Mouse (Mus musculus) megakaryocyte-erythroid progenitor cell, adult 5-6 weeks (primary cell): ENCODE data around the gene Gnb1. TPM values are rescaled to one million over a fixed set of nuclear protein-coding genes. Genes with fewer than 3 reads are reported as not detected.
A peak's percentile ranks its signal among the peaks of the same experiment; 100 is the strongest.
"Not testable (repeated sequence)": the region's sequence is repeated elsewhere in the genome, so short reads cannot be mapped to it uniquely, and the experiment has no call there.

Experiments
- ATAC-seq: replicated peaks from 2 replicates; pipeline ENCODE4 v1.8.0; 2016; ENCODE audit warnings: mild to moderate bottlenecking, inconsistent platforms; ENCODE audit not compliant: severe bottlenecking, poor library complexity, low FRiP score, low TSS enrichment
- total RNA-seq, 2 experiments: library from RNA; stranded (forward) in 1 of 2; stranded (reverse) in 1 of 2; fragments of 200-1000, 215-1000 nt in 1 of 2; fragments of >200 nt in 1 of 2; fragmentation: Nextera tagmentation in 1 of 2; gene quantifications; 2 replicates each; pipeline ENCODE4 v1.2.3; 2014 to 2017

The Gnb1 gene
- total RNA-seq (2014; fragmentation: Nextera tagmentation) (219 and 229 TPM in 2 replicates), total RNA-seq (2017) (109 and 158 TPM in 2 replicates)

- ATAC-seq: peak; percentile 27; the same call in 1 of the 2 replicates
These were observed at the start of gene Gnb1 for GRCm38 (mm10) chr4:155490990-155491504. TSS of gene Gnb1 (plus strand) at chr4:155491361.

GRCm38 (mm10) chr4:155442808-155443207 is 48.4 kb upstream of the Gnb1 start:
- ATAC-seq: no peak

DNA sequence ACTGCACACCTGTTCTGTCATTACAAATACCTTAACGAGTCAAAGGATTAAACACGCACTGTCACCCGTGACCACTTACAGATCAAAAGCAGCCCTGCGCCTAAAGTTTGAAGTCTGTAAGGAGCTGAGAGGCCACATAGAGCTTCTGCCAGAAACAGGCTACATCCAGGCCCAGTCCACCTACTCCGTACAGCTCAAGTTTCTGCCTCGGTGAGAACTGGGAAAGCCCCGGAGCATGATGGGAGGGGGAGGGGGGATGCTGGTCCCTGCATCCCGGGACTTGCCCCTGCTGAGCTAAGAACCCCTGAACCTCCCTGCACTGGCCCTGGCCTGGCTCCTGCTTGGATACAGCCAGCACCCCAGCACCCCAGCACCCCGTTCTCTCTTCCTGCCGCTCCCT is 39.6 kb upstream of the Gnb1 start:
- no peak for ATAC-seq

- no peak for ATAC-seq
These were observed 32.6 kb upstream of the Gnb1 start for GRCm38 (mm10) chr4:155458575-155458974.

DNA sequence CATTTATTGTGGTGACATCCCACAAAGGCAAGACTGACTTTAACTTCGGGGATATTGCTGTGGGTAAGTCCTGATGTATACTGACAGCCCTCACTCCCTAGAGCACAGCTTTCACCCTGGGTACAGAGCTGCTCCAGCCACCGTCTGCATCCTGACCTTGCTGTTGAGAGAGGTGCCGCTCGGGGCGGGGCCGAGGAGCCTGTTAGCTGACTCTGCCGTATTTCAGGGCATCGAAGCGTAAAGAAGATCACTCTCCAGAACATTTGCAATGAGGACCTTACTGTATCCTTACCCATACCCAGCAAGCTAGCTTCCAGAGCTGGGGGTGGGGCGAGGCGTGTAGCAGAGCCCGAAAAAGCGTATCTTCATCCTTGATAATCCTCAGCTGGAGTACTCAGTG is 28.1 kb upstream of the Gnb1 start:
- no peak for ATAC-seq

DNA sequence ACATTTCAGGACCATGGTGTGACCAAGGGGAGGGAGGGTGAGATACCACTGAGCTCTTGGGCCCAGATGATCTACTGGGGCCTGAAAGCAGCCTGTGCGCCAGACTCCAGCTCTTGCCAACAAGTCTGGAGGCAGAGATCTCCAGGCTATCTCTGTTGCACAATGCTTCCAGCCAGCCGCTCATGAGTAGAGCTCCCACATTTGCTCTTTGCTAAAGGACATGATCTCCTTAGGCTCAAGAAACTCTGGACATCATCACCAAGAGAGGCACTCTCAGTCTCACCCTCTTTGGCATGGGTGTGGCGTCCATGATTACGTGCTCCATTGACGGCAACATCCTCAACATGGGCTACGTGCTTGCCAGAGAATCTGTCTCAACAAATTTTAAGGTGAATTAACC is 27.6 kb upstream of the Gnb1 start:
- ATAC-seq: no peak

GRCm38 (mm10) chr4:155464061-155464460 is 27.1 kb upstream of the Gnb1 start:
- ATAC-seq: no peak

GRCm38 (mm10) chr4:155465607-155466006 is 25.6 kb upstream of the Gnb1 start:
- no peak for ATAC-seq

- ATAC-seq: no peak
These were observed 25.1 kb upstream of the Gnb1 start for GRCm38 (mm10) chr4:155466080-155466479.

DNA sequence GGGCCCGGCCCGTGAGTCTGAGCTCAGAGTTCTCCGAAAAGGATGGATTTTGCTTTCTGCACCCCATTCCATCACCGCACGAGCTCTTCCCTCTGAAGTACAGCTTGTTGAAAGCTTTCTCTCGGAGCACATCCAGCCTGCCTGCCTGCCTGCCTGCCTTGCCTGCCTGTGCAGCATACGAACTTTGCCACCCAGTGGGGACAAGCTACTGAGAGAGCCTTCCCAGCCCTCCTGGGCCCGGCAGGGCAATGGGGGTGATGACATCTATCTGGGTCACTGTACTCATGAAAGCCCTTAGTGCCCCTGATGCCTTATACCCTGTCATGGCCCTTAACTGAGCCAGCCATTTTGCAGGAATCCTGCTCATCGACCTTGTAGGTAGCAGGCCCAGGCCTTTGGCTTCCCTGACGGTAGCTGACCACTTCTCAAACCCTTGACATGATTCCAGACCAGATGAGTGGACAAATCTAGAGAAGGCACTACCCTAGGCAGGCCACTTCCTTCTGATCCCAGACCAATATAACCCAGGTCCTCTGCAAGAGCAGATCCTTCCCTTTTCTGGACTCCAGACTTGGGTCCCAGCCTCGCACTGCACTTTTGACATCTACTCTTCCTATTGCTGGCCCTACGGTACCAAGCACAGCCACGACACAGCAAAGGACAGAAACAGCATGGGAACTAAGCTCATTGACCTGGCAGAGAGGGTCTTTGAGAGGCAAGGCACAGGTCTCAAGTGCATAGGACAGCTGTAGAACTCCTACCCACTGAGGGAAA is 23.7 kb upstream of the Gnb1 start:
- no peak for ATAC-seq

- peak; percentile 85 for ATAC-seq
These were observed 22.2 kb upstream of the Gnb1 start, which contains the start of gene Tmem52 for GRCm38 (mm10) chr4:155468952-155469351. TSS of gene Tmem52 (plus strand) at chr4:155469114.

- no peak for ATAC-seq
These were observed 21.4 kb upstream of the Gnb1 start for GRCm38 (mm10) chr4:155469590-155470262.

- no peak for ATAC-seq
These were observed 20.8 kb upstream of the Gnb1 start for GRCm38 (mm10) chr4:155470263-155470953.

DNA sequence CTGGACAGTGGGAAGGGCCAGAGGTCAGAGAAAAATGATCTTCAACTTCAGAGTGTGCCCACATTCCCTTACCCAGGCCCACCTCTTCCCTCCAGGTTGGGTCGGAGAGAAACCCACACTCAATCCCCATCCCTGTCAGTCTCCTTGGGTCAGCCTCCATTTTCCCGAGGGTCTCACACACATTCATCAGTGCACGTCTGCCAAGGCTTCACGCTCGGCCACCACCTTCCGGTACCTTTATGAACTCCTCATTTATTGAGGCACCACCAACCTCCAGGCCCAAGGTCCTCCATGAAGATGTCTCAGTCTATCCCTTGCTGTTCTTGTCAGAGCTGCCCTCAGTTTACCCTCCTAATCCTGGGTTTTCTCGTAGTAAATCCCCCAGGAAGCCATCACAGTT is 20.2 kb upstream of the Gnb1 start:
- ATAC-seq: no peak

- no peak for ATAC-seq
These were observed 19.8 kb upstream of the Gnb1 start for GRCm38 (mm10) chr4:155471406-155471805.

DNA sequence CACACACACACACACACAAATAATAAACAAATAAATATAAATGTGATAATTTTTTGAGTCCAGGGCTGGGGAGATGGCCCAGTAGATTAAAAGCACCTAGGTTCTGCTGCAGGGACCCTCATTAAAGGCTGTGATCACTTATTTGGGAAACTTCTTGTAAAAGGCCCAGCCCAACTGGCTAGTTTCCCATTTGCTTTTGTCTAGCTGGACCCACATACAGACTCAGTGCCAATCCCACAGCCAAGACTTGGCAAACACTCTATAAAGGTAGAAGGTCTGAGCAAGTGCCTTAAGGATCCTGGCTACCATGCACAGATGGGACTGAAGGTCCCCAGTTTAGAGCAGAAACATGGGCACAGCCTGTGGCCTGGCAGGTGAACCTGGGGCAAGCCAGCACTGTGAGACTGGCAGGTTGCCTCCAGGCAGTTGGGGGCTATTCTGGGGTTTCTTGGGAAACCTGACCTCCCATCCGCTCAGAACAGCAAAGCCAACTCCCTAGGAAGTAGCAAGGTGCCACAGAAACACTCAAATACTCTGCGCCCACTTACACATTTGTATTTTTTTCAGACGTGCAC is 18.4 kb upstream of the Gnb1 start:
- no peak for ATAC-seq

GRCm38 (mm10) chr4:155473319-155473718 is 17.8 kb upstream of the Gnb1 start:
- no peak for ATAC-seq

DNA sequence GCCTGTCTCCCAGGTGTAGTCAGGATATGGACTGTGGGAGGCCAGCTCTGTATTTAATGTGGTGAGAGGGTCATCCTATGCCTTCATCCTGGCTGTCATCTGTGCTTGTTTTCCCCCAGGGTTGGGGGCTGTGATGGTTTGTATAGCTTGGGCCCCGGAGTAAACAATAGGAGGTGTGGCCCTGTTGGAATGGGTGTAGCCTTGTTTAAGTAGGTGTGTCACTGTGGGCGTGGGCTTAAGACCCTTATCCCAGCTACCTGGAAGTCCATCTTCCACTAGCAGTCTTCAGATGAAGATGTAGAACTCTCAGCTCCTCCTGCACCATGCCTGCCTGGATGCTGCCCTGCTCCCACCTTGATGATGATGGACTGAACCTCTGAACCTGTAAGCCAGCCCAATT is 17.4 kb upstream of the Gnb1 start:
- not testable (repeated sequence) for ATAC-seq

DNA sequence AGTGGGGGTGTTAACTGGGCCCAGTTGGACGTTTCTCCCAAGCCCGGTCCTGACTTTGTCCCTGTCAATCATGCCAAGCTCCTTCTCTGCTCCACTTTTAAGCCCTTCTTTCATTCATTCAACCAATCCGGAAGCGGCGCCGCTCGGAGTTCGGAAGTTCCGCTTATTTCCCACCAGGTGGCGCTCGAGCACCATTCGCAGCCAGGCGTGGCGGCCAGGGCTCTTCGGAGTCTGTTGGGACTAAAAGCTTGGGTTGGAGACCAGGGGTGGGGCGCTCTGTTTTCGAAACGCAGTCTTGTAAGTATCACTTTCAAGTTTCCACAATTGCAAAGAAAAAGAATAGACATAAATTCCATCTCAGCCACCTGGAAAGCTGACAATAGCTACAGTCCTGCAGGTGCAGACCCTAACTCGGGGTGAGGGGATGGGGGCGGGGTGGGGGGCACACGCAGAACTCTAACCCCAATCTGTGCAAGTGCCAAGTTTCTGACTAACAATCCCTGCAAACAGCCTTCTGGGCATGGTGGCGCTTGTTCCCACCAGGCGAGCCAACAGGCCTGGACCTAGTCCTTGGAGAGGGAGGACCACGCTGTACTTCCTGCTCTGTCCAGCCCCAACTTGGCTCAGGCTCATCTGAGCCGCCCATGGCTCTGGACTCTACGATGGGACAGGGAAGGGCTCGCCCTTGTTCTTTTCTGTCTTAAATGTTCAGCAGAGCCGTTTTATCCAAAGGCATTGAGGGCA is 9.6 kb upstream of the Gnb1 start:
- peak; percentile 87 for ATAC-seq
